Mouse (Mus musculus) monocyte, adult 2 months (primary cell): ENCODE data around the gene Vps53.
"Not testable (repeated sequence)": the region's sequence is repeated elsewhere in the genome, so short reads cannot be mapped to it uniquely, and the experiment has no call there.

Experiments used
- DNase-seq, 2 experiments: peaks; one replicate each; pipeline ENCODE4 v3.0.0; 2022; ENCODE audit warnings: low spot score in 2 of 2, low read depth in 1 of 2

Gene Vps53

DNA sequence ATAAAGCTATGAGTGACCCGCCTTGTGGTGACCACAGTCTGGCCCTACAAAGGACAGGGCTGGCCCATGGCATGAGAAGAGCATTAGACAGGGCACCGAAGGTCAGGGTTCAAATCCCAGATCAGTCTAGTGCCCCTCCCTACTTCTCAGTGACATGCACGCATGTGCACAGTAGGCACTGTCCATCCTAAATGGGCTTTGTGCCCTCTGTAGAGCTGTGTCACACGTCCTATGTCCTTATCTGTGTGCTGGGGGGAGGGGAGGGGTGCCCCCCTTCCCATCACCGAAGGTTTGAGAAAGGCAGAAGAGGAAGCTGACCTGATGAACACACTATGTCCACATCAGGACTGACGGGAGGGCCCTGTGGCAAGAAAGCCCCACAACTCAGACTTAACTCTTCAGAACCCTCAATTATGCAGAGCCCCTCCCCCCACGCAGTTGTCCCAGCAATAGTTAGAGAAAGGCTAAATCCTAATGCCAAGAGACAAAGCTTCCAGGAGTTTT lies 154.3 kb downstream of the Vps53 start:
- no peak for DNase-seq

DNA sequence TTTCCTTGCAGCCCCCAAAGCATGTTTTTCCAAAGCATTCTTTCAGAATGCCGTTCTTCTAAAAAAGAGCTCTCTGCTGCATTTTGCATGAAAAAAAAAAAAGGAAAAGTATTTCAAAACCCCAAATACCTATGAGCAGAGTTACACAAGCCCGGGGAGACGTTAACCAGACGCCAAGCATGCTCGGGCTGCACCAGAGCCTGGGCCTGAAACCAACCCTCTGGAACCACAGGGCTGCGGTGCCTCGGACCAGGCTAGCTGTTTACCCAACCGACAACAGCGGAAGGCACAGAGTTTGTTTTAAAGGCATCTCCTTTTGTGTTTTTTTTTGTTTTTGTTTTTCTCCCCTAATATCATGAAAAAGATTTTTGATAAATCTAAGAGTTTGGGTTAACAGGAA lies 158.5 kb downstream of the Vps53 start:
- DNase-seq, result no peak

DNA sequence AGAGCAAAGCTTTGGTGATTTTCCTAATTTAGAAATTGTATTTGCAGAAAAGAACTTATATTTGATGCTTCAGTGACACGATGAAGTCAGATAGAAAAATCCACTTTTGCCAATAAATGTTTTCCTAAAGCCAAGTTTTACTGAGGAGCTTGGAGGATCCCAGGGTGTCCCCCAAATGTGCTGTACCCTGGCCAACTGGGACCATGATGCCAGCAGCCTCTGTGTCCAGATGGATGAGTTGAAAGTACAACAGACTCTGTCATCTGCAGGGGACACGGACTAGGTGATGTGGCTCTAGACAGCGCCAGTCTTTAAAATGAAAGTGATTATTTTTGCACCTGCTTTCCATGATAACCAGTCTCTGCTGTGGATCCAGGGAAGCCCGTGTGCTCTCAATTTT lies 159.6 kb downstream of the Vps53 start:
- DNase-seq, result no peak

DNA sequence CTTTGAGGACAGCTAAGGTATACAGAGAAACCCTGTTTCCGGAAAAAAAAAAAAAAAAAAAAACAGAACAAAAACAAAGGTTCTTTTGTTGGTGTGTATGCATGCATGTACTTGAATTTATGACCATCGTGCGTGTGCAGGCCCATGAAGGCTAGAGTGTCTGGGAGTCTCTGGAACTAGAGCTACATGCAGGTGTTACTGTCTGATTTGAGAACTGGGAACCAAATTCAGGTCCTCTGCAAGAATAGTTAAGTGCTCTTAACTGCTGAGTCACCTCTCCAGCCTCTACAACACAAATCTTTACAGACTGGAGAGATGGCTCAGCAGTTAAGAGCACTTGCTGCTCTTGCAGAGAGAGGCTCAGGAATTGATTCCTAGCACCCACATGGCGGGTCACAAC lies 163.6 kb downstream of the Vps53 start:
- DNase-seq, result no peak

DNA sequence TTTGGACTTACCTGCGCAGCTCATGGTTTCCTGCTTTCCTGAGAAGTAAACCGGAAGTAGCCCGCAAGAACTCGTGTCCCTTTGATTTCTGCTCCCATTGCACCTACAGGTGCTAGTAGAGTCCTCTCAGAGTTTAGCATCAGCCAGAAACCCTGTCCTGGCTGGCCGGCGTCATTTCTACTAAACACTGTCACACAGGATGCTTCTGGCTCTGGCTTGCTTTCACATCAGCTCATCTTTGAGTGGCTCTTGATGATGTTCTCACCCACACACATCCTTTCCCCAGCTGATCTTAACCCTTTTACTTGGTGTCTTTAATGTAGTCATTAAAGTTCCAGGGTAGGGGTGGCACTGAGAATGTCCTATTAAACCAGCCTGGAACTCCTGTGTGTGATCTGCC lies 164.2 kb downstream of the Vps53 start:
- DNase-seq, result no peak

DNA sequence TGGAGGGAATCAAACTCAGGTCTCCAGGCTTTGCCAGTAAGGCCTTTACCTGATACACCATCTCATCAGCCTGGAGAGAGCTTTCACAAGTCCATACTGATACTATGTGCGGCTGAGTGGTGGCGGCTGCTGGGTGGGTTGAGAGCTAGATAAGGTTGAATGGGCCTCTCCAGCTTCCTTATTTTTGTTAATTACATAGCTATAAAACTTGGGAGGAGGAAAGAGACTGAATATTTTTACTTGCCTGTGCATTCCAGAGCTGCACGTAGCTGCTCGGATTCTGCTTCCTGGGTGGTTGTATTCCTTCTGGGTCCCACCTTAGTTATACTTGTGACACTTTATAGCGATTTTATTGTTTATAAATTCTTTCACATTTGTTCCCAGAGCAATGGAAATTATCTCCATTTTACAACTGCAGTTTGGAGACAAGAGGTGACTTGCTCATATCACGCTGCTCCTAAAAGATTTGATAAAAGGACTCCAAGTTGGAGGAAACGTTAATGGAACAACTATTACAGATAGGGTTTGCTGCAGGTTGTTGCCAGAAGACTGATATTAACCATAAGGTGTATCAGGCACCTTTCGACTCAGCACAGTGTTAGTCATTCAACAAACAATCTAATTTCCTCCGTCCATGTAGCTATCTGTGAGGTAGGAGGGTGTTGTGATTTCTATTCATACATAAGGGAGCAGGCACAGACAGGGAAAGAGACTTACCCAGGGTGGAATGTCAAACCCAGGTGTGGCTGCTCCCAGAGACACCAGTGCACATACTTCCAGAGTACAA lies 168.4 kb downstream of the Vps53 start:
- DNase-seq, result no peak

DNA sequence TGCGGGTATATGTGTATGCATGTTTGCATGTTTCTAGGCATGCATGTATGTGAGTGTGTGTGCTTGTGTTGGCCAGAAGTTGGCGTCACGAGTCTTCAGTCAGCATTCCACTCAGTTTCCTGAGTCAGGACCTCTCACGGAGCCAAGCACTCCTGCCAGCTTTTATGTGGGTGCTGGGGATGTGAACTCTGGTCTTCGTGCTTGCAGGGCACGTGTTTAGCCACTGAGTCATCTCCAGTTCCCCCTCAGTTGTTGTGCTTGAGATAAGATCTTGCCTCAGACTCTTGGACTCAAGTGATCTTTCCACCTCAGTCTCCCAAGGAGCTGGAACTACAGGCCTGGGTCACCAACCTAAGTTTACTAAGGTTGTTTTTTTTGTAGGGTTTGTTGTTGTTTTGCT lies 170.3 kb downstream of the Vps53 start:
- DNase-seq, result no peak

DNA sequence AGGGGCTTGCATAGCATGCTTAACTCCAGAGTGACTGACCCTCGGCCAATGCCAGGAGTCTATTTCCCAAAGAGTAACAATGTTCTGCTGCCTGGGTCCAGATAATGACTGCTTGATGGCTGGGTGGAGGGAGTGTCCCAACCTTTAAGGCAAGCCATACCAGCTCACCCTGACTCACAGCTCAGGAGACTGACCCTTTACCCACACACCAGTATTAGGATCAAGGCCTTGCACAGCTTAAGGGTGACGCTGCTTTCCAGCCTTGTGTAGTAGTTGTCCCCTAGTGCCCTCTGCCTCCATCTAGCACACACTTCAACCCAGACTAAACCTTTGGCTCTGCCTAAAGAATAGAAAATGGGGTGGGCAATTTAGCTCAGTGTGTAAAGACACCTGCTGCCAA lies 171.3 kb downstream of the Vps53 start:
- DNase-seq, result no peak

DNA sequence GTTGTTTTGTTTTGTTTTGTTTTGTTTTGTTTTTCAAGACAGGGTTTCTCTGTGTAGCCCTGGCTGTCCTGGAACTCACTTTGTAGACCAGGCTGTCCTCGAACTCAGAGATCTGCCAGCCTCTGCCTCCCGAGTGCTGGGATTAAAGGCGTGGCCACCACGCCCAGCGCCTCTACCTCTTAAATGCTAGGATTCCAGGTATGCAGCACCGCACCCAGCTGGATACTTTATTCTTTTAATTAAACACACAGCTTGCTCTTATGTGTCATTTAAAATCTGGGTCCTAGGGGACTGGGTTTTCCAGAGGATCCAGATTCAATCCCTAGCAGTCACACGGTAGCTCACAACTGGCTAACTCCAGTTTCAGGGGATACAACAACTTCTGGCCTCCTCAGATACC lies 175.2 kb downstream of the Vps53 start:
- DNase-seq, result not testable (repeated sequence)

DNA sequence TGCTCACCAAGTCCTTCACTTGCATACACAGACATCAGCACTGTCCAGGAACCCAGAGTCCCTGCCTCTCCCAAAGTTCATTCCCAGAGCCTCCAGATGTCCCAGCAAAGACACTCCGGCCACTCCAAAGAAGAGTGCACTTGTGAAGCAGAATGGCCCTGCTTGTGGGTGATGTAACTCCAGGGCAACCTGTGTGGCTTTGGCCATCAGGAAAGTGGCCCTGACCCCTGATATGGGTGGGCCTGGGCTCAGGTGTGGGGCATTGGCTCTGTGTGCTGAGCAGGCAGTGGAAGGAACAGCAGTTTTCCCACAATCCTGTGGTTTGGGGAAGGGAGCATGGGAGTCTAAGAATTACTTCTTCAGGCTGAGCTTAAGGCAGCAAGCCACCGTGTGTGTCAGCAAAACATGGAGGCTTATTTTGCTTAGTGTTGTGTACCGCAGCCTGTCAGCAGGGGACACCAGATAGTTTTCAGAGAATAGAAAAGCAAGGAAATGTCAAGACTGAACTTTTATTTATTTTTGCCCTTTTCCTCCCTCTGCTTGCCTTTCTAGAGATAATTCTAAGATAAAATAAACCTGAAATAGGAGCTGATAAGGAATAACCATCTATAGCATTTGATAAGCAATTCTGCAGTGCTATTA lies 178.1 kb downstream of the Vps53 start:
- no peak for DNase-seq

DNA sequence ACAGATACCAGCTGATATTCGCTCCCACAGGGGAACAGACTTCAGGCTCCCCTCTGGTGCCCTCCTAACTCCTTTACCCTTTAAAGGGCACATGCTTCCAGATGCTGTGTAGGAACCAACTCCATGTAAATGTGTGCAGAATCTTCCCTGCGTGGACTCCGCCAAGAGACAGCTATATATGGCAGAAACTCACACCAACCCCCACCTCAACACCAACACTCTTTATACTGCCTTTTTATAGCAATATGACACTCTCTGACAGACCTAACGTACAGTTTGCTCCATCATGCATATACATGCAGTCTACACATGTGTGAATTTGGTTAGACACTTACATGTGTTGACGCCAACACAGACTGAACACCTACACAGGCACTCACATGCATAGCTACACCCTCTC lies 178.7 kb downstream of the Vps53 start:
- no peak for DNase-seq

DNA sequence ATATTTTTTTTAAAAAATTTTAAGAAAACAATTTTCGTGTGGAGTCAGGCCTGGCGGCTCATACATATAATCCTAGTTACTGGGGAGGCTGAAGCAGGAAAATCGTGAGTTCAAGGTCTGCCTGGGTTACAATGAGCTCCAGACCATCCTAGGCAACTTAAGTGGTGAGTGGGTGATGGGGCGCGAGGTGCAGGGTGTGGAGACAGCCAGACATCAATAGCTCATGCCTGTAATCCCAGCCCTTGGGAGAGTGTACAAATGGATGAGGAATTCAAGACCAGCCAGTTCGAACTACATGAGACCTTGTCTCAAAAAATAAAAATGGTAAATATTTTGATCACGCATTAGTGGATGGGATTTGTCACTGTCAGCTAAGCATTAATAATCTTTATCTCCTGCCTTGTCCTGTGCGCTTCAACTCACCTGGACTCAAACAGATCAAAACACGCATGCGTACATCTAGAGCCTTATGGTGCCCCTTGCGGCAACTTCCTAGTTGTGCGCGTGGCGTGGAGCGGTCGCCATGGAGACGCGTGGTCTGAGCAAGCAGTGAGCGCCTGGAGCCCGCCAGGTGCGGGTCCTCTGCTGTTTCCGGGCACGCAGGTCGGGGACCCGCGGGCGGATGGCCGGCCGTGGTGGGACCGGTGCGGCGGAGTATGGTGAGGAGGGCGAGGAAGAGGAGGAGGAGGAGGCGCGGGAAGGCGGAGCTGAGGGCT lies 179.8 kb downstream of the Vps53 start, which contains the start of gene 1700016K19Rik:
TSS of gene 1700016K19Rik (plus strand) at position 473 of the 716 bp plus-strand sequence.
- peak; percentile 13 to 49 for DNase-seq
